Mouse (Mus musculus) embryonic fibroblast, embryonic 13.5 days (primary cell): Measurements from ENCODE around the gene Fmod.

Experiments
- CTCF ChIP-seq: IDR thresholded peaks from 2 replicates; pipeline ENCODE4 v1.5.1; 2011; ENCODE audit warnings: mild to moderate bottlenecking, control low read depth, low read length, moderate library complexity, borderline replicate concordance; ENCODE audit not compliant: insufficient read depth
- POLR2A ChIP-seq: IDR thresholded peaks from 2 replicates; pipeline ENCODE4 v1.6.1; 2011; ENCODE audit warnings: low read depth, mild to moderate bottlenecking, control low read depth, low read length, moderate library complexity

GRCm38 (mm10) chr1:134055666-134056245, 18.7 kb downstream of the Fmod start:
- TF ChIP-seq CTCF (no peak), POLR2A (no peak)
